In the genomic region with DNA sequence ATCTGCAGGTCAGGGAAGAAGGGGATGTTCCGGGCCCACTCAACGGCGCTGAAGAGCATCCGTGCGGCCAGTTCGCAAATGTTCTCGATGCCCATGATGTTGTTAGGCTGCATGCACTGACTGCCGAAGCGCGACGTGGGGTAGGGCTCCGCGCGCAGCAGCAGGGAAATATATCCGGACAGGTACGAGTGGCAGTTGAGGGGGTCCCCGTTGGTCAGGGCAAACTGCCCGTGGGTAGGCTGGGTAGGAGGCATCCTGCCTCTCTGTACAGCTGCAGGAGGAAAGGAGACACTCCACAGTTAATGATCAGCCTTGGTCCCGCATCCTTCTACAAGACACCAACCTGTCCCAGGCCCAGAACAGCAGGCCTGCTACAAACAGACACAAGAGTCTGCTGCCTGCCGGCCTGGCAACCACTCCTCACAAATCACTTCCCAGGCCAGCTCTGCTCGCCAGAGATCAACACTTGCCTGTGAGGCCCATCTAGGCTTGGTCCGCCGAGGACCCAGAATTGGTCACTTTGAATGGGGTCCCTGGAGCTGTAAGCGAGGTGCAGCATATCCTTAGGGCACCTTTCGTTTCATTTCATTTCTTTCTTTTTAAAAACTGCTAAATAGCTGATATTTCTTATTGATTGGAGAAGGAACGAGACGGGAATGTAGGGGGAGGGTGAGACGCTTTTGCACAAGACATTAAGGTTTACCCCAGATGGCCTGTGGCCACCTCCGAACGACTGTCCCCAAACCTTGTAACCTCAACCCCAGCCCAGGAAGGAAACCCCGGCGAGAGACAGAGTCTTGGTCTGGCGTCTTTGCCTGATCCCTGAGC, we compare ENCODE assay signal across 9 mouse cellular contexts. TPM values are rescaled to one million over a fixed set of nuclear protein-coding genes. Genes with fewer than 3 reads are reported as not detected.
DNase-seq lines count a peak whose midpoint lies in the region; TF ChIP-seq lines count a peak whose summit lies in the region.
"Had no signal": no experiment of that assay in that cellular context is flagged by ENCODE, and none has a peak within 500 bp of the region (broad histone marks: within the 10 kb centered on the region; RNA-seq: fewer than 3 reads in every experiment).

No protein-coding gene starts in this region.

- no peak for TF ChIP-seq CTCF in testis, adult 2 months (IDR thresholded peaks at IDR 0.05; ENCODE audit: control insufficient read depth, insufficient read depth, insufficient replicate concordance, low read depth, low read length)

- 1% methylated on average over 33 of the region's 33 CpGs for WGBS in midbrain, embryonic 10.5 days

- peak; percentile 58 to 90 for DNase-seq in adrenal gland, adult (ENCODE audit: inconsistent age in 2 of 2, low spot score in 1 of 2)
- DNase-seq in adrenal gland, adult 8-10 months, result no peak
- no peak for DNase-seq in testis, postnatal 10 days (ENCODE audit: low spot score)
- DNase-seq in kidney, adult 11 months, result peak; percentile 67
- DNase-seq in midbrain, embryonic 10.5 days (ENCODE audit: low spot score), result peak; percentile 54
- no peak for DNase-seq in spleen, adult 18-20 months
- DNase-seq in gastrocnemius, adult 8-10 months (ENCODE audit: low spot score in 2 of 2), result no peak

- H3K27ac ChIP-seq in testis, adult 2 months (ENCODE audit: control insufficient read depth, insufficient read depth, low read depth, low read length), result peak overlapping the region; percentile 29; the same call in 1 of the 2 replicates
- H3K27ac ChIP-seq in midbrain, embryonic 10.5 days (replicated peaks), result peak overlapping the region; percentile 99

- H3K36me3 ChIP-seq in testis, adult 2 months (ENCODE audit: control insufficient read depth, insufficient read depth, low read length), result no peaks in the 10 kb centered on the region
- H3K36me3 ChIP-seq in midbrain, embryonic 10.5 days, result peaks cover 60% of the 10 kb centered on the region

- peaks cover 19% of the 10 kb centered on the region for H3K4me1 ChIP-seq in testis, adult 2 months (ENCODE audit: control insufficient read depth, insufficient read depth, low read length)
- H3K4me1 ChIP-seq in midbrain, embryonic 10.5 days, result peaks cover 62% of the 10 kb centered on the region

- H3K9me3 ChIP-seq in midbrain, embryonic 10.5 days (replicated peaks), result no peaks in the 10 kb centered on the region

- TF ChIP-seq POLR2A in testis, adult 2 months (IDR thresholded peaks at IDR 0.05; ENCODE audit: control insufficient read depth, low read depth, low read length), result no peak

- peak overlapping the region; percentile 63 for H3K4me3 ChIP-seq in testis, adult 2 months (ENCODE audit: control insufficient read depth, low read depth, low read length)
- H3K4me3 ChIP-seq in midbrain, embryonic 10.5 days, result peak overlapping the region; percentile 89

- no peaks in the 10 kb centered on the region for H3K27me3 ChIP-seq in testis, adult 2 months (ENCODE audit: control insufficient read depth, insufficient read depth, low read length)
- H3K27me3 ChIP-seq in midbrain, embryonic 10.5 days (ENCODE audit: low read depth, poor library complexity, severe bottlenecking), result peaks cover 82% of the 10 kb centered on the region

RNA-seq across cellular contexts. Expression of a gene that starts 8.3 kb away (rescaled TPM):
- total RNA-seq in adrenal gland, adult 8-10 months (2022), result 100 to 1,000 TPM; 108 to 141 (median 120) TPM
- polyA plus RNA-seq in testis, adult 2 months (2012; rRNA removed), result 11.3 and 14.8 TPM in 2 replicates
- 86.8 and 89.2 TPM in 2 replicates for polyA plus RNA-seq in midbrain, embryonic 10.5 days (2016; fragmentation: Nextera tagmentation; extraction: Ambion mirVana)
- 10 to 100 TPM; 18.0 to 21.0 (median 20.2) TPM for total RNA-seq in gastrocnemius, adult 8-10 months (2022)
- total RNA-seq: common myeloid progenitor, adult 5-6 weeks had no signal

Comparison
In these comparisons a context has a peak if more than half of its experiments do, and no peak if none do; other contexts are left out.
1. DNase-seq: peak in adrenal gland, adult (2 of 2), kidney, adult 11 months (single experiment) and midbrain, embryonic 10.5 days (single experiment); none in adrenal gland, adult 8-10 months (single experiment), testis, postnatal 10 days (single experiment), spleen, adult 18-20 months (0 of 2) and gastrocnemius, adult 8-10 months (0 of 2).
2. RNA of a gene that starts 8.3 kb away (total RNA-seq): 108 to 141 TPM in adrenal gland, adult 8-10 months; 18.0 to 21.0 TPM in gastrocnemius, adult 8-10 months; every median in the first group is over 4 times any median in the second.